Mouse (Mus musculus) stomach, postnatal 0 days (tissue): ENCODE data around the gene Itgb1bp1. TPM values are rescaled to one million over a fixed set of nuclear protein-coding genes. Genes with fewer than 3 reads are reported as not detected.

Source experiments
- ATAC-seq: fragments of 200-750 bp; cut with Nextera tagmentation; 2 replicates; pipeline ENCODE4 v1.8.0; 2017; ENCODE audit not compliant: low FRiP score, low TSS enrichment
- DNase-seq: peaks from one replicate; pipeline ENCODE4 v3.0.0-alpha.2; 2016; ENCODE audit warnings: low spot score
- H3K27ac ChIP-seq: fragments of 300-500 bp; sonication (generic); replicated peaks from 2 replicates; pipeline ENCODE4 v1.5.1; 2014; ENCODE audit warnings: mild to moderate bottlenecking, control low read depth
- H3K27me3 ChIP-seq: fragments of 300-500 bp; sonication (generic); 2 replicates; pipeline ENCODE4 v1.6.1; 2014; ENCODE audit warnings: low read length; ENCODE audit not compliant: control insufficient read depth, insufficient read depth
- H3K36me3 ChIP-seq: fragments of 300-500 bp; sonication (generic); 2 replicates; pipeline ENCODE4 v1.6.1; 2014; ENCODE audit warnings: low read length, mixed read lengths; ENCODE audit not compliant: control insufficient read depth, insufficient read depth
- H3K4me1 ChIP-seq: fragments of 300-500 bp; sonication (generic); replicated peaks from 2 replicates; pipeline ENCODE4 v1.6.1; 2014; ENCODE audit warnings: antibody characterized with exemption; ENCODE audit not compliant: control insufficient read depth, insufficient read depth
- H3K4me2 ChIP-seq: fragments of 300-500 bp; sonication (generic); replicated peaks from 2 replicates; pipeline ENCODE4 v1.6.1; 2014; ENCODE audit warnings: low read depth, mild to moderate bottlenecking, control low read depth, moderate library complexity
- H3K4me3 ChIP-seq: fragments of 300-500 bp; sonication (generic); 2 replicates; pipeline ENCODE4 v1.5.1; 2014; ENCODE audit warnings: low read depth, low read length, control low read depth
- H3K9ac ChIP-seq: fragments of 300-500 bp; sonication (generic); 2 replicates; pipeline ENCODE4 v1.6.1; 2014; ENCODE audit warnings: mild to moderate bottlenecking, low read length, control low read depth, mixed read lengths
- H3K9me3 ChIP-seq: fragments of 300-500 bp; sonication (generic); 2 replicates; pipeline ENCODE4 v1.6.1; 2016; ENCODE audit warnings: low read length; ENCODE audit not compliant: control insufficient read depth
- CTCF ChIP-seq: IDR thresholded peaks from 2 replicates; pipeline ENCODE4 v1.5.1; 2016; ENCODE audit warnings: antibody characterized with exemption, low read depth, mild to moderate bottlenecking, moderate library complexity
- EP300 ChIP-seq: optimal IDR thresholded peaks from 2 replicates; pipeline ENCODE3; 2016; ENCODE audit warnings: antibody characterized with exemption
- WGBS: fragments of 180-500 bp; shearing (Covaris S2); extraction: QIAGEN DNeasy Blood & Tissue Kit; methylation state at CpG from one replicate; pipeline ENCODE4 v1.1.7; 2014; 5-methylcytosine and 5-hydroxymethylcytosine counted together
- polyA plus RNA-seq: library from polyadenylated mRNA; unstranded; fragments of >200 nt; fragmentation: Nextera tagmentation; extraction: Ambion mirVana; gene quantifications from 2 replicates; pipeline ENCODE4 v1.2.1, GENCODE M21; 2015

Gene Itgb1bp1
- polyA plus RNA-seq, 1 experiment from 2014 or later, result 31.6 TPM

- Histone ChIP-seq H3K4me1 (no peaks in the 10 kb centered on the region), H3K36me3 (peaks cover 11% of the 10 kb centered on the region; the same call in 1 of the 2 replicates), H3K9me3 (no peaks in the 10 kb centered on the region), H3K4me3 (no peak overlapping the region), H3K27ac (no peak overlapping the region), H3K9ac (no peak overlapping the region), H3K27me3 (no peaks in the 10 kb centered on the region), H3K4me2 (no peak overlapping the region)
- WGBS, result 64% methylated on average over 14 of the region's 14 CpGs
- DNase-seq (peak; percentile 69), ATAC-seq (peak; percentile 74)
- no peak for TF ChIP-seq EP300
- peak; percentile 83 for TF ChIP-seq CTCF
Observed at GRCm38 (mm10) chr12:21265946-21266783, 19.9 kb downstream of the Itgb1bp1 start.

- H3K27me3 ChIP-seq, result no peaks in the 10 kb centered on the region
- WGBS, result 79% methylated on average over 4 of the region's 4 CpGs
Observed at GRCm38 (mm10) chr12:21265501-21265900, 20.6 kb downstream of the Itgb1bp1 start.

GRCm38 (mm10) chr12:21264970-21265369, 21.1 kb downstream of the Itgb1bp1 start:
- Histone ChIP-seq H3K36me3 (0 out of 2 replicates have a peak, but pooled peaks cover 11% of the 10 kb centered on the region), H3K9me3 (no peaks in the 10 kb centered on the region), H3K4me3 (no peak overlapping the region), H3K4me1 (no peaks in the 10 kb centered on the region), H3K4me2 (no peak overlapping the region), H3K9ac (no peak overlapping the region), H3K27ac (peak overlapping the region; percentile 61), H3K27me3 (no peaks in the 10 kb centered on the region)
- TF ChIP-seq EP300 (no peak), CTCF (no peak)
- 55% methylated on average over 3 of the region's 3 CpGs for WGBS
- ATAC-seq (no peak), DNase-seq (no peak)

More at GRCm38 (mm10) chr12:21265501-21265900, 20.6 kb downstream of the Itgb1bp1 start:
- 0 out of 2 replicates have a peak, but pooled peaks cover 8% of the 10 kb centered on the region for H3K36me3 ChIP-seq
- ATAC-seq, result no peak
- H3K9ac ChIP-seq, result no peak overlapping the region
- no peak for TF ChIP-seq EP300
- no peak for TF ChIP-seq CTCF
- DNase-seq, result no peak
- H3K4me1 ChIP-seq, result no peaks in the 10 kb centered on the region
- H3K4me3 ChIP-seq, result no peak overlapping the region
- no peak overlapping the region for H3K4me2 ChIP-seq
- H3K9me3 ChIP-seq, result no peaks in the 10 kb centered on the region
- no peak overlapping the region for H3K27ac ChIP-seq

GRCm38 (mm10) chr12:21264241-21264640, 21.8 kb downstream of the Itgb1bp1 start:
- Histone ChIP-seq H3K4me1 (no peaks in the 10 kb centered on the region), H3K27ac (peak overlapping the region; percentile 61), H3K9ac (no peak overlapping the region), H3K36me3 (0 out of 2 replicates have a peak, but pooled peaks cover 13% of the 10 kb centered on the region), H3K27me3 (no peaks in the 10 kb centered on the region), H3K4me3 (no peak overlapping the region), H3K4me2 (no peak overlapping the region), H3K9me3 (no peaks in the 10 kb centered on the region)
- DNase-seq (peak; percentile 33), ATAC-seq (peak; percentile 19; the same call in 1 of the 2 replicates)
- TF ChIP-seq EP300 (no peak), CTCF (no peak)
- WGBS, result 58% methylated on average over 5 of the region's 5 CpGs

- DNase-seq (no peak), ATAC-seq (no peak)
- H3K4me2 ChIP-seq, result no peak overlapping the region
- no peaks in the 10 kb centered on the region for H3K9me3 ChIP-seq
- H3K9ac ChIP-seq, result no peak overlapping the region
- H3K4me3 ChIP-seq, result no peak overlapping the region
- no peak overlapping the region for H3K27ac ChIP-seq
- no peaks in the 10 kb centered on the region for H3K27me3 ChIP-seq
- 0 out of 2 replicates have a peak, but pooled peaks cover 13% of the 10 kb centered on the region for H3K36me3 ChIP-seq
- H3K4me1 ChIP-seq, result no peaks in the 10 kb centered on the region
- 86% methylated on average over 5 of the region's 5 CpGs for WGBS
- TF ChIP-seq EP300 (no peak), CTCF (no peak)
Observed at GRCm38 (mm10) chr12:21263256-21263655, 22.8 kb downstream of the Itgb1bp1 start.

- 74% methylated on average over 4 of the region's 4 CpGs for WGBS
- 0 out of 2 replicates have a peak, but pooled peaks cover 16% of the 10 kb centered on the region for H3K36me3 ChIP-seq
- TF ChIP-seq CTCF (no peak), EP300 (no peak)
Observed at GRCm38 (mm10) chr12:21261521-21261920, 24.6 kb downstream of the Itgb1bp1 start.

More at GRCm38 (mm10) chr12:21261521-21261920, 24.6 kb downstream of the Itgb1bp1 start:
- no peak for ATAC-seq
- Histone ChIP-seq H3K9ac (no peak overlapping the region), H3K27me3 (no peaks in the 10 kb centered on the region), H3K9me3 (no peaks in the 10 kb centered on the region), H3K4me1 (no peaks in the 10 kb centered on the region), H3K4me2 (no peak overlapping the region), H3K27ac (no peak overlapping the region), H3K4me3 (no peak overlapping the region)
- DNase-seq, result no peak
